Mouse (Mus musculus) limb, embryonic 12.5 days (tissue): ENCODE measurements at regions not wholly inside any gene's neighbourhood (a gene's known extent, or its start where the extent isn't known, plus 50 kb on each side); places are given as distances from the start of the nearest gene placed in this dataset.

Experiments used
- ATAC-seq: fragments of 200-750 bp; cut with Nextera tagmentation; 2 replicates; pipeline ENCODE4 v1.8.0; 2017; ENCODE audit warnings: low read depth, moderate TSS enrichment; ENCODE audit not compliant: insufficient number of reproducible peaks, insufficient read depth, low FRiP score, low TSS enrichment
- H3K27ac ChIP-seq: fragments of 300-500 bp; sonication (generic); 2 replicates; pipeline ENCODE4 v1.5.1; 2016; ENCODE audit warnings: mild to moderate bottlenecking, moderate library complexity
- H3K27me3 ChIP-seq: fragments of 300-500 bp; sonication (generic); 2 replicates; pipeline ENCODE4 v1.6.1; 2016; ENCODE audit warnings: mild to moderate bottlenecking, moderate library complexity
- H3K36me3 ChIP-seq: fragments of 300-500 bp; sonication (generic); 2 replicates; pipeline ENCODE4 v1.6.1; 2016; ENCODE audit warnings: mild to moderate bottlenecking, moderate library complexity
- H3K4me1 ChIP-seq: fragments of 300-500 bp; sonication (generic); replicated peaks from 2 replicates; pipeline ENCODE4 v1.6.1; 2016
- H3K4me2 ChIP-seq: fragments of 300-500 bp; sonication (generic); 2 replicates; pipeline ENCODE4 v1.6.1; 2016; ENCODE audit warnings: mild to moderate bottlenecking, moderate library complexity
- H3K4me3 ChIP-seq: fragments of 300-500 bp; sonication (generic); replicated peaks from 2 replicates; pipeline ENCODE4 v1.5.1; 2016; ENCODE audit warnings: mild to moderate bottlenecking
- H3K9ac ChIP-seq: fragments of 300-500 bp; sonication (generic); replicated peaks from 2 replicates; pipeline ENCODE4 v1.6.1; 2016; ENCODE audit warnings: mild to moderate bottlenecking, moderate library complexity
- H3K9me3 ChIP-seq: fragments of 300-500 bp; sonication (generic); 2 replicates; pipeline ENCODE4 v1.6.1; 2016; ENCODE audit warnings: mild to moderate bottlenecking, moderate library complexity
- WGBS: fragments of 180-500 bp; shearing (Covaris S2); methylation state at CpG from one replicate; pipeline ENCODE4 v1.1.7; 2016; 5-methylcytosine and 5-hydroxymethylcytosine counted together

DNA sequence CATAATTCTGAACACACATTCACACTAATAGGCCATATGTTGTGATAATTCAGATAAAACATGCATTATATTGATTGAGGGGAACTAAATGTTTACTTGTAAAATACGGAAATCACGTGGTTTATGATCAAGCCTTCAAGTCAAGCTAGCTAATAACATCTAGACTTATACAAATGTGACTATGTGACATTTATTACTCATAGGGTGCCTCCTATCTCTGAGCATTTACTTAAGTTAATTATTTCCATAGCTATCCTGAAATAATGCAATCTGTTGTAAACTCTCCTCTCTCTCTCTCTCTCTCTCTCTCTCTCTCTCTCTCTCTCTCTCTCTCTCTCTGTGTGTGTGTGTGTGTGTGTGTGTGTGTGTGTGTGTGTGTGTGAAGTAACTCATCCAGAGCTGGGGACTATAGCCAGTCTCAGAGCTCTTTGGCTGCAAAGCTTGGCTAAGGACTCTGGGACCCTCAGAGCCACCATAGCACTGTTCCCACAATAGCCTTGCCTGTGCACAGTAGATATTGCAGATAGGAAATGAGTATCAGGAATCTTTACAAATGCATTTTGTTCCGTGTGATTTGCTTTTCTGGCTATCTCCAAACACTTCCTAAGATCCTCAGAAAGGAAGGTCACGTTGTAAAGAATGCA lies 263.5 kb downstream of the Rnd3 start:
- Histone ChIP-seq H3K4me1 (peaks cover 15% of the 10 kb centered on the region), H3K4me3 (no peak overlapping the region), H3K9ac (no peak overlapping the region), H3K4me2 (no peak overlapping the region), H3K27me3 (no peaks in the 10 kb centered on the region), H3K36me3 (no peaks in the 10 kb centered on the region), H3K9me3 (no peaks in the 10 kb centered on the region), H3K27ac (no peak overlapping the region)
- WGBS, result 76% methylated on average over 4 of the region's 4 CpGs
- no peak for ATAC-seq

DNA sequence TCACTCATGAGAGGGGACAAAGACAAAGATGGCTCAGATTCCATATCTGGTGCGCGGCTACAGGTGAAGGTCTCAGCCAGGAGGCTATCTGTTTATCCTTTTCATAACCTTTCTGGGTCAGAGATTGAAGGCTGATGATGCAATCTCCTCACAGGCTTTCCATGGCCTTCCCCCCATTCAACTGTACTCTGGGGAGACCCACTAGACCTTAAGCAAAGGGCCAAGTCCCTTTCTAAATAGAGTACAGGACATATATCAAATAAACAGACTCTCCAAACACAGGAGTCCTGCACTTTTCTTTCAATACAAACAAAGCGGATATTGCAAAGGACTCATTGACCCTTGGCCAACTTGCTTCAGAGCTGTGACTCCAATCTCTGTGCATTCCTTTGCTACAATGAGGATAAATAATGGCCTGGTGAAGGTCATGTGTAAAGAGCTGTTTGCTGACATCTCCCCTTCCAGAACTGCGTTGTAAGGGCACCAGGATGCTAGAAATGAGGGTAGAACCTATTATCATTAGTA lies 267.3 kb downstream of the Rnd3 start:
- no peak overlapping the region for H3K4me3 ChIP-seq
- WGBS, result 88% methylated on average over 4 of the region's 4 CpGs
- no peak overlapping the region for H3K27ac ChIP-seq
- H3K9ac ChIP-seq, result no peak overlapping the region
- peaks cover 12% of the 10 kb centered on the region; the same call in 1 of the 2 replicates for H3K4me1 ChIP-seq
- ATAC-seq, result no peak
- H3K27me3 ChIP-seq, result no peaks in the 10 kb centered on the region
- no peak overlapping the region for H3K4me2 ChIP-seq
- H3K36me3 ChIP-seq, result no peaks in the 10 kb centered on the region
- H3K9me3 ChIP-seq, result no peaks in the 10 kb centered on the region

- ATAC-seq, result no peak
- WGBS, result 92% methylated on average over 4 of the region's 4 CpGs
Measured at GRCm38 (mm10) chr2:50880806-50881205, 268.1 kb downstream of the Rnd3 start.

DNA sequence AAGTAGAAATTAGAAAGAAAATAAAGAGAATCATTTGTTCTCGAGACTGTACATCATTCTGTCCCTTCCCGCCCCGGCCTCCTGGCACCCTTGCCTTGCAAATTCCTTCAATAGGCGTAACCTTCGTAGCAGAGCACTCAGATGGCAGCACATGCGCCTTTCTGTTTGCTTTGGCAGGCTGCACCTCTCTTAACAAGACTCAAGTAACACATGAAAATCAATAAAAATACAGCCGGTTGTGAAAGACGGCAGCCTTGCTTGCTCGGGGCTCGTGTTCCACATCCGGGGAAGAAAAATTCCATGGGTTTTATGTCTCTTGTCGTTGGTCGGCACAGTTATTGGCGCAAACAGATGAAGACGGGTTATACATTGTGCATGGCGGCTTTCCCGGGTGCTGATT lies 271.2 kb downstream of the Rnd3 start:
- H3K27me3 ChIP-seq, result no peaks in the 10 kb centered on the region; the same call in 1 of the 2 replicates
- H3K4me3 ChIP-seq, result no peak overlapping the region
- ATAC-seq, result peak; percentile 47; the same call in 1 of the 2 replicates

More at GRCm38 (mm10) chr2:50880806-50881205, 268.1 kb downstream of the Rnd3 start:
- H3K4me1 ChIP-seq, result peaks cover 7% of the 10 kb centered on the region; the same call in 1 of the 2 replicates
- H3K27ac ChIP-seq, result no peak overlapping the region
- no peak overlapping the region for H3K4me2 ChIP-seq
- no peaks in the 10 kb centered on the region for H3K27me3 ChIP-seq
- no peak overlapping the region for H3K4me3 ChIP-seq
- no peaks in the 10 kb centered on the region for H3K9me3 ChIP-seq
- H3K9ac ChIP-seq, result no peak overlapping the region
- H3K36me3 ChIP-seq, result no peaks in the 10 kb centered on the region

DNA sequence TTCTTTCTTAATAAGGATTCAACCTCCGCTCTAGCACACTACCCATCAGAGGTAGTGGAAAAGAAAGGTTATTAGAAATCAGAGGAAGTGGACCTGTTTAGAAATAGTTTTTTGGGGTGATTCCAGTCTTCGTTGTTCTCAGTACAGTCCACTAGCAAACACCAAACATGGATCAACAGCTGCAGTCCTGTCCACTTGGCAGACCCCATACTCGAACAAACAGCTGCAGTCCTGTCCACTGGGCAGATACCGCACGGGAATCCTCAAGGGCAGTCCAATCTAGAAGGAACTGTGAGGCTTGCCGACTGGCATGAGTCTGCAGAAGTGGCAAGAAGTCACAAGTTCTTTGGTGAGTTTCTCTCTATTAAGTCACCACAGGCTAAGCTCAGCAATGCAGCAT lies 273.8 kb downstream of the Rnd3 start:
- H3K36me3 ChIP-seq, result no peaks in the 10 kb centered on the region
- H3K9me3 ChIP-seq, result no peaks in the 10 kb centered on the region
- no peak overlapping the region for H3K4me2 ChIP-seq
- no peaks in the 10 kb centered on the region; the same call in 1 of the 2 replicates for H3K27me3 ChIP-seq
- ATAC-seq, result no peak
- no peak overlapping the region for H3K27ac ChIP-seq
- peaks cover 6% of the 10 kb centered on the region; the same call in 1 of the 2 replicates for H3K4me1 ChIP-seq
- H3K4me3 ChIP-seq, result no peak overlapping the region
- H3K9ac ChIP-seq, result no peak overlapping the region
- 86% methylated on average over 6 of the region's 6 CpGs for WGBS

More for the DNA sequence above, 271.2 kb downstream of the Rnd3 start:
- Histone ChIP-seq H3K9ac (no peak overlapping the region), H3K9me3 (no peaks in the 10 kb centered on the region), H3K36me3 (no peaks in the 10 kb centered on the region), H3K27ac (no peak overlapping the region), H3K4me1 (peaks cover 6% of the 10 kb centered on the region; the same call in 1 of the 2 replicates), H3K4me2 (no peak overlapping the region)
- 56% methylated on average over 17 of the region's 17 CpGs for WGBS

- ATAC-seq, result no peak
- peaks cover 29% of the 10 kb centered on the region for H3K4me1 ChIP-seq
- H3K27me3 ChIP-seq, result no peaks in the 10 kb centered on the region
- H3K36me3 ChIP-seq, result no peaks in the 10 kb centered on the region
- no peak overlapping the region for H3K27ac ChIP-seq
- H3K9ac ChIP-seq, result no peak overlapping the region
- WGBS, result 41% methylated on average over 8 of the region's 8 CpGs
- H3K4me3 ChIP-seq, result no peak overlapping the region
- H3K4me2 ChIP-seq, result no peak overlapping the region
- no peaks in the 10 kb centered on the region for H3K9me3 ChIP-seq
Measured at GRCm38 (mm10) chr2:50853538-50854244, 295.2 kb downstream of the Rnd3 start.

GRCm38 (mm10) chr2:50852413-50852919 lies 296.4 kb downstream of the Rnd3 start:
- Histone ChIP-seq H3K27me3 (no peaks in the 10 kb centered on the region), H3K4me3 (no peak overlapping the region), H3K9me3 (no peaks in the 10 kb centered on the region), H3K9ac (no peak overlapping the region), H3K4me1 (peaks cover 29% of the 10 kb centered on the region), H3K4me2 (no peak overlapping the region), H3K27ac (no peak overlapping the region), H3K36me3 (no peaks in the 10 kb centered on the region)
- no peak for ATAC-seq
- 41% methylated on average over 2 of the region's 2 CpGs for WGBS

DNA sequence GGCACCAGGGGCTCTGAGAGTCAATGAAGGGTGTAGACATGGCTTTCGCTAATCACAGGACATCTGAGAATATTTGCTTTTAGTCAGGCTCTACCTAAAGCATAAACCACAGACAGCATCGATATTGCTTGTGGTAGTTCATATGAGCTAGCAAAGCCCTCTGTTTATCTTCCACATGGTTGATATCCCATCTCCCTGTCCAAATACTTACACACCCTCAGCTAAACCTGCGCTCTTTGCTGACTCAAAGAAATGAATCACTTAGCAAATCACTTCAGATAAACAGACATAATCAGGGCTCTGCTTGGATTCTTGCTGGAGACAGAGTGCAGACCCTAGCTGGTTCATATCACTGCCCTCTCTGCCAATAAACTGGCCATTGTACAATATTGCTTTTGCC lies 298.8 kb downstream of the Rnd3 start:
- WGBS, result 91% methylated on average over 3 of the region's 3 CpGs
- H3K4me1 ChIP-seq, result peaks cover 25% of the 10 kb centered on the region
- no peaks in the 10 kb centered on the region for H3K27me3 ChIP-seq
- H3K36me3 ChIP-seq, result no peaks in the 10 kb centered on the region
- no peak for ATAC-seq
- no peaks in the 10 kb centered on the region for H3K9me3 ChIP-seq
- no peak overlapping the region for H3K9ac ChIP-seq
- no peak overlapping the region for H3K4me3 ChIP-seq
- no peak overlapping the region for H3K27ac ChIP-seq
- no peak overlapping the region for H3K4me2 ChIP-seq

DNA sequence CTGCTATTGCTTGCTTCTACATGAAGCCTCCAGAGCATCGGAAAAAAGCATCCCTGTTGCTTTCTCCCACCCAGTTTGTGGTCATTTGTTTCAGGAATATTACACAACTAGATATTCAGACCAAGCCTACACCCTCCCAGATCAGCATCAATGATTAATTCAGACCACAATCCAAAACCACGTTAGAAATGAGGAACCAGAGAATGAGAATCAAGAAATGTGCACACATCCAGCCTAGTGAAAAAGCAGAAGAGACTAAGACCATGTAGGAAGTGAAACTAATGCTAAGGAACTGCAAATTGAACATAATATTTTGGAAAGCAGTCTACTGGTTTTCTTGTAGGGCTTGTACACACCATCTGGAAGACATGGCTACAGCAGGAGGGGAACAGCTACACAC lies 307.0 kb downstream of the Rnd3 start:
- Histone ChIP-seq H3K4me3 (no peak overlapping the region), H3K36me3 (no peaks in the 10 kb centered on the region), H3K27ac (no peak overlapping the region), H3K9ac (no peak overlapping the region), H3K4me2 (no peak overlapping the region), H3K27me3 (no peaks in the 10 kb centered on the region), H3K4me1 (no peaks in the 10 kb centered on the region), H3K9me3 (0 out of 2 replicates have a peak, but pooled peaks cover 4% of the 10 kb centered on the region)
- no peak for ATAC-seq
- WGBS, result 82% methylated on average over 2 of the region's 2 CpGs

- no peak; the same call in 1 of the 2 replicates for ATAC-seq
- WGBS, result 52% methylated on average over 6 of the region's 6 CpGs
- Histone ChIP-seq H3K27ac (no peak overlapping the region), H3K36me3 (no peaks in the 10 kb centered on the region), H3K4me1 (peaks cover 11% of the 10 kb centered on the region), H3K9ac (no peak overlapping the region), H3K9me3 (no peaks in the 10 kb centered on the region), H3K27me3 (no peaks in the 10 kb centered on the region), H3K4me3 (no peak overlapping the region), H3K4me2 (no peak overlapping the region)
Measured at GRCm38 (mm10) chr2:50835511-50836320, 313.2 kb downstream of the Rnd3 start.

DNA sequence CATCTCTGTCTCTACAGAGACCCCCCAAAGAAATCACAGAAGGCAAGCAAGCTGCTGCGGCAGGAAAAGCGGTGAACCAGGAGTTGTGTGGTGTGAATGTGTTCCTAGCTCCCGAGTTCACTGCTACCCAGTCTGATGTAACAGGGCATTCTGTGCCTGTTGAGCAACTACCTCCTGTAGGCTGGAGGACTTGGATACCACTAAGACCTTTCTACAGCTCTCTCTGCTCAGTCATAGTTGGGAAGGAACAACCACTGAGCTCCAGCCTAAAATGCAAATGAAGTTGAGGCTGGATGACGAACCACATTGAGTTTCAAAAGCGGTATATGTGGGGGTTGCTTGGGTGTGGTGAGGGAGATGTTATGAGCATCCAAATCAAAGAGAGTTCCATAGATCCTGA lies 315.1 kb downstream of the Rnd3 start:
- 81% methylated on average over 5 of the region's 5 CpGs for WGBS

More for the DNA sequence above, 315.1 kb downstream of the Rnd3 start:
- Histone ChIP-seq H3K9me3 (no peaks in the 10 kb centered on the region), H3K27me3 (no peaks in the 10 kb centered on the region), H3K9ac (no peak overlapping the region), H3K36me3 (no peaks in the 10 kb centered on the region), H3K4me2 (no peak overlapping the region), H3K4me1 (peaks cover 11% of the 10 kb centered on the region), H3K4me3 (no peak overlapping the region), H3K27ac (no peak overlapping the region)
- ATAC-seq, result no peak
